Mouse (Mus musculus) left cerebral cortex, adult 11 months (tissue): ENCODE data around the gene Asb10.

Experiments
- DNase-seq: peaks from one replicate; pipeline ENCODE4 v3.0.0; 2022; ENCODE audit warnings: low spot score

Asb10 gene

GRCm38 (mm10) chr5:24535731-24536130 lies 5.0 kb downstream of the Asb10 start:
- DNase-seq: no peak

- DNase-seq: no peak
Measured at GRCm38 (mm10) chr5:24534292-24534691, 6.5 kb downstream of the Asb10 start.

- DNase-seq: no peak
Measured at GRCm38 (mm10) chr5:24533391-24533790, 7.4 kb downstream of the Asb10 start.

GRCm38 (mm10) chr5:24530042-24530689 lies 10.6 kb downstream of the Asb10 start:
- peak; percentile 85 for DNase-seq

GRCm38 (mm10) chr5:24527780-24528179 lies 13.0 kb downstream of the Asb10 start:
- DNase-seq: no peak

- DNase-seq: no peak
Measured at GRCm38 (mm10) chr5:24526889-24527230, 13.9 kb downstream of the Asb10 start, which contains the start of gene Gbx1. Gbx1 (minus strand) TSS chr5:24527202.

GRCm38 (mm10) chr5:24526190-24526888 lies 14.4 kb downstream of the Asb10 start:
- DNase-seq: no peak

GRCm38 (mm10) chr5:24525360-24526189 lies 15.2 kb downstream of the Asb10 start:
- DNase-seq: no peak

- DNase-seq: no peak
Measured at GRCm38 (mm10) chr5:24524522-24524921, 16.3 kb downstream of the Asb10 start.

GRCm38 (mm10) chr5:24523806-24524205 lies 17.0 kb downstream of the Asb10 start:
- DNase-seq: no peak

- no peak for DNase-seq
Measured at GRCm38 (mm10) chr5:24521366-24521765, 19.4 kb downstream of the Asb10 start.

- DNase-seq: no peak
Measured at GRCm38 (mm10) chr5:24512271-24512670, 28.5 kb downstream of the Asb10 start.

- DNase-seq: no peak
Measured at GRCm38 (mm10) chr5:24510635-24511034, 30.1 kb downstream of the Asb10 start.

- no peak for DNase-seq
Measured at GRCm38 (mm10) chr5:24508406-24508805, 32.4 kb downstream of the Asb10 start.

GRCm38 (mm10) chr5:24505513-24505912 lies 35.3 kb downstream of the Asb10 start:
- DNase-seq: no peak

GRCm38 (mm10) chr5:24502786-24503185 lies 38.0 kb downstream of the Asb10 start:
- DNase-seq: no peak

GRCm38 (mm10) chr5:24500851-24501250 lies 39.9 kb downstream of the Asb10 start:
- DNase-seq: no peak

- DNase-seq: no peak
Measured at GRCm38 (mm10) chr5:24499113-24499512, 41.7 kb downstream of the Asb10 start.

GRCm38 (mm10) chr5:24497526-24497925 lies 43.3 kb downstream of the Asb10 start:
- DNase-seq: no peak

GRCm38 (mm10) chr5:24496756-24497155 lies 44.0 kb downstream of the Asb10 start:
- DNase-seq: no peak

- no peak for DNase-seq
Measured at GRCm38 (mm10) chr5:24495019-24495418, 45.8 kb downstream of the Asb10 start.

- DNase-seq: no peak
Measured at GRCm38 (mm10) chr5:24492546-24493285, 48.1 kb downstream of the Asb10 start.
